ENCODE assay signal across 8 mouse cellular contexts in genomic region chr9:57552139-57552887, GRCm38 (mm10). TPM values are rescaled to one million over a fixed set of nuclear protein-coding genes. Genes with fewer than 3 reads are reported as not detected.
A peak's percentile ranks its signal among the peaks of the same experiment; 100 is the strongest.
DNase-seq lines count a peak whose midpoint lies in the region; ATAC-seq lines count a peak whose summit lies in the region.

TSS of gene Mpi (minus strand) at chr9:57552763.

- under 1% methylated on average over 28 of the region's 28 CpGs for WGBS in heart, embryonic 14.5 days
- under 1% methylated on average over 28 of the region's 28 CpGs for WGBS in liver, embryonic 15.5 days (ENCODE audit: insufficient replicate concordance)
- under 1% methylated on average over 28 of the region's 28 CpGs for WGBS in neural tube, embryonic 13.5 days

- H3K36me3 ChIP-seq in heart, embryonic 14.5 days (ENCODE audit: control insufficient read depth, insufficient read depth, low read length): peaks cover 27% of the 10 kb centered on the region
- peaks cover 12% of the 10 kb centered on the region; the same call in 1 of the 2 replicates for H3K36me3 ChIP-seq in liver, embryonic 15.5 days (replicated peaks)
- peaks cover 32% of the 10 kb centered on the region for H3K36me3 ChIP-seq in neural tube, embryonic 13.5 days

- peak within 1 kb of the TSS; percentile 83 for H3K9ac ChIP-seq in heart, embryonic 14.5 days (ENCODE audit: low read length)
- H3K9ac ChIP-seq in liver, embryonic 15.5 days: peak within 1 kb of the TSS; percentile 62
- H3K9ac ChIP-seq in neural tube, embryonic 13.5 days: peak within 1 kb of the TSS; percentile 82

- peak within 1 kb of the TSS; percentile 65 to 75 for H3K4me3 ChIP-seq in heart, embryonic 14.5 days (ENCODE audit: control insufficient read depth in 1 of 2, insufficient read depth in 1 of 2, low read depth in 1 of 2, low read length in 2 of 2)
- peak within 1 kb of the TSS; percentile 68 for H3K4me3 ChIP-seq in liver, embryonic 15.5 days (replicated peaks)
- peak within 1 kb of the TSS; percentile 60 for H3K4me3 ChIP-seq in neural tube, embryonic 13.5 days

- DNase-seq in CD4-positive, CD25-positive, alpha-beta regulatory T cell, adult 2 months (ENCODE audit: low read depth, low spot score): peak; percentile 63
- DNase-seq in brain, adult 2 months (ENCODE audit: low read depth, low spot score): peak; percentile 91
- DNase-seq in kidney, postnatal 10 days: peak; percentile 84
- DNase-seq in thymus, postnatal 0 days (ENCODE audit: low spot score): peak; percentile 55

- H3K4me1 ChIP-seq in heart, embryonic 14.5 days (ENCODE audit: control insufficient read depth in 2 of 2, insufficient read depth in 2 of 2, low read length in 2 of 2): peaks cover 17 to 36% of the 10 kb centered on the region in 2 experiments
- peaks cover 32% of the 10 kb centered on the region for H3K4me1 ChIP-seq in liver, embryonic 15.5 days (replicated peaks)
- peaks cover 39% of the 10 kb centered on the region for H3K4me1 ChIP-seq in neural tube, embryonic 13.5 days (replicated peaks)

- no peaks in the 10 kb centered on the region for H3K27me3 ChIP-seq in heart, embryonic 14.5 days (ENCODE audit: control insufficient read depth, insufficient read depth, low read length)
- no peaks in the 10 kb centered on the region for H3K27me3 ChIP-seq in liver, embryonic 15.5 days
- no peaks in the 10 kb centered on the region for H3K27me3 ChIP-seq in neural tube, embryonic 13.5 days

- H3K27ac ChIP-seq in heart, embryonic 14.5 days (replicated peaks in 1 of 2; ENCODE audit: control insufficient read depth in 1 of 2, insufficient read depth in 1 of 2, low read depth in 2 of 2, low read length in 2 of 2): peak within 1 kb of the TSS in 1 of 2 experiments; percentile 24; a peak in 2 of 4 replicates
- H3K27ac ChIP-seq in liver, embryonic 15.5 days (replicated peaks): no peak within 1 kb of the TSS
- H3K27ac ChIP-seq in neural tube, embryonic 13.5 days (replicated peaks): no peak within 1 kb of the TSS

- H3K4me2 ChIP-seq in heart, embryonic 14.5 days (ENCODE audit: low read length): peak within 1 kb of the TSS; percentile 73
- H3K4me2 ChIP-seq in liver, embryonic 15.5 days: peak within 1 kb of the TSS; percentile 77
- H3K4me2 ChIP-seq in neural tube, embryonic 13.5 days: peak within 1 kb of the TSS; percentile 70

- ATAC-seq in erythroid progenitor cell, adult 5-6 weeks (replicated peaks; ENCODE audit: low FRiP score, poor library complexity, severe bottlenecking): peak; percentile 80
- no peak for ATAC-seq in heart, embryonic 14.5 days (ENCODE audit: insufficient number of reproducible peaks, insufficient read depth, low FRiP score, low read depth)
- ATAC-seq in liver, embryonic 15.5 days (ENCODE audit: insufficient read depth): no peak; the same call in 1 of the 2 replicates
- ATAC-seq in neural tube, embryonic 13.5 days (ENCODE audit: low read depth): peak; percentile 58; the same call in 1 of the 2 replicates

- H3K9me3 ChIP-seq in heart, embryonic 14.5 days (ENCODE audit: control insufficient read depth, low read length): no peaks in the 10 kb centered on the region
- no peaks in the 10 kb centered on the region for H3K9me3 ChIP-seq in liver, embryonic 15.5 days (replicated peaks)
- H3K9me3 ChIP-seq in neural tube, embryonic 13.5 days: no peaks in the 10 kb centered on the region

RNA-seq across cellular contexts. Expression of gene Mpi, which starts in this region (rescaled TPM):
- 1.7 and 4.0 TPM in 2 replicates for total RNA-seq in erythroid progenitor cell, adult 5-6 weeks (2015; ENCODE audit: low replicate concordance)
- 0.26 and 1.4 TPM in 2 replicates for total RNA-seq in erythroid progenitor cell, adult 5-6 weeks (2017; ENCODE audit: low replicate concordance)
- polyA plus RNA-seq in heart, embryonic 14.5 days (2014; fragmentation: Nextera tagmentation; extraction: Ambion mirVana): 69.2 and 74.3 TPM in 2 replicates
- 11.9 and 12.5 TPM in 2 replicates for polyA plus RNA-seq in liver, embryonic 15.5 days (2015; fragmentation: Nextera tagmentation; extraction: Ambion mirVana)
- 70.8 and 73.1 TPM in 2 replicates for polyA plus RNA-seq in neural tube, embryonic 13.5 days (2015; fragmentation: Nextera tagmentation; extraction: Ambion mirVana)
- polyA plus RNA-seq in thymus, postnatal 0 days (2015; fragmentation: Nextera tagmentation; extraction: Ambion mirVana): 20.9 and 21.6 TPM in 2 replicates

Comparison
In these comparisons a context has a peak if more than half of its experiments do, and no peak if none do; other contexts are left out.
1. ATAC-seq: peak in erythroid progenitor cell, adult 5-6 weeks (single experiment) and neural tube, embryonic 13.5 days (single experiment); none in heart, embryonic 14.5 days (single experiment) and liver, embryonic 15.5 days (single experiment).
2. Peak in every context shown above with its lines, with median percentiles within 50 percentile points of each other: DNase-seq, H3K4me2 ChIP-seq, H3K4me3 ChIP-seq and H3K9ac ChIP-seq.